Mouse (Mus musculus): ENCODE measurements around the gene Nuak2. TPM values are rescaled to one million over a fixed set of nuclear protein-coding genes. Genes with fewer than 3 reads are reported as not detected.

Nuak2 gene
- polyA plus RNA-seq, 1 experiment from 2014 or later = 8.4 TPM

- Histone ChIP-seq H3K9ac (replicated peaks; ENCODE audit: low read depth, low read length) (no peak overlapping the region), H3K4me1 (ENCODE audit: control insufficient read depth, insufficient read depth, low read length) (peaks cover 2% of the 10 kb centered on the region; the same call in 1 of the 2 replicates), H3K9me3 (ENCODE audit: control insufficient read depth, low read length) (no peaks in the 10 kb centered on the region), H3K27me3 (ENCODE audit: control insufficient read depth, insufficient read depth, low read length) (no peaks in the 10 kb centered on the region), H3K4me3 (ENCODE audit: low read depth, low read length) (no peak overlapping the region), H3K27ac (ENCODE audit: low read depth, low read length) (no peak overlapping the region), H3K36me3 (ENCODE audit: control insufficient read depth, insufficient read depth, low read length) (no peaks in the 10 kb centered on the region), H3K4me2 (ENCODE audit: low read depth, low read length) (no peak overlapping the region)
- no peak for ATAC-seq (ENCODE audit: low read depth)
- WGBS = 37% methylated on average over 9 of the region's 9 CpGs
These were observed 11.2 kb upstream of the Nuak2 start for GRCm38 (mm10) chr1:132304618-132305214.

GRCm38 (mm10) chr1:132306160-132306559 is 9.8 kb upstream of the Nuak2 start:
- Histone ChIP-seq H3K4me2 (ENCODE audit: low read depth, low read length) (no peak overlapping the region), H3K27me3 (ENCODE audit: control insufficient read depth, insufficient read depth, low read length) (no peaks in the 10 kb centered on the region), H3K9ac (replicated peaks; ENCODE audit: low read depth, low read length) (no peak overlapping the region), H3K27ac (ENCODE audit: low read depth, low read length) (no peak overlapping the region), H3K9me3 (ENCODE audit: control insufficient read depth, low read length) (no peaks in the 10 kb centered on the region), H3K36me3 (ENCODE audit: control insufficient read depth, insufficient read depth, low read length) (no peaks in the 10 kb centered on the region), H3K4me3 (ENCODE audit: low read depth, low read length) (no peak overlapping the region), H3K4me1 (ENCODE audit: control insufficient read depth, insufficient read depth, low read length) (no peaks in the 10 kb centered on the region)
- WGBS = 41% methylated on average over 4 of the region's 4 CpGs
- no peak for ATAC-seq (ENCODE audit: low read depth)

DNA sequence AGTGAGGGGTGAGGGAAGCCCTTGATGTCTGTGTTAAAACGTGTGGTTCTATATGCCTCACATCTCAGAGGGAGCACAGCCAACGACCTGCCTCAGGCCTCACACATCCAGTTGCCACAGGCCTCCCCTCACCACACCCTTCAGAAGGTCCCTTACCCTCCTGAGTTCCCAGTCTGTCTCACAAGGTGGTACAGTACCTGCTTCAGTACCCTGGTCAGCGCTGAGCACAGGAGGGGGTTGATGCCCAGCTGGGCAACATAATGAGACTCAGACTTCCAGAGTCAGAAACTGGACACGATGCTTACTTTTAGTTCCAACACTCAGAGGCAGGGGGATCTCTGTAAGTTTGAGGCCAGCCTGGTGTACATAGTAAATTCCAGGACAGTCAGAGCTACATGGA is 9.1 kb upstream of the Nuak2 start:
- H3K4me1 ChIP-seq (ENCODE audit: control insufficient read depth, insufficient read depth, low read length) = no peaks in the 10 kb centered on the region
- no peak overlapping the region for H3K4me3 ChIP-seq (ENCODE audit: low read depth, low read length)
- H3K9ac ChIP-seq (replicated peaks; ENCODE audit: low read depth, low read length) = no peak overlapping the region
- 30% methylated on average over 4 of the region's 4 CpGs for WGBS
- H3K36me3 ChIP-seq (ENCODE audit: control insufficient read depth, insufficient read depth, low read length) = no peaks in the 10 kb centered on the region
- H3K9me3 ChIP-seq (ENCODE audit: control insufficient read depth, low read length) = no peaks in the 10 kb centered on the region
- no peak for ATAC-seq (ENCODE audit: low read depth)
- no peak overlapping the region for H3K4me2 ChIP-seq (ENCODE audit: low read depth, low read length)
- H3K27ac ChIP-seq (ENCODE audit: low read depth, low read length) = no peak overlapping the region
- H3K27me3 ChIP-seq (ENCODE audit: control insufficient read depth, insufficient read depth, low read length) = no peaks in the 10 kb centered on the region

- no peaks in the 10 kb centered on the region for H3K36me3 ChIP-seq (ENCODE audit: control insufficient read depth, insufficient read depth, low read length)
- H3K27ac ChIP-seq (ENCODE audit: low read depth, low read length) = no peak overlapping the region
- H3K4me3 ChIP-seq (ENCODE audit: low read depth, low read length) = no peak overlapping the region
- no peaks in the 10 kb centered on the region for H3K4me1 ChIP-seq (ENCODE audit: control insufficient read depth, insufficient read depth, low read length)
- H3K9ac ChIP-seq (replicated peaks; ENCODE audit: low read depth, low read length) = no peak overlapping the region
- no peak for ATAC-seq (ENCODE audit: low read depth)
- no peak overlapping the region for H3K4me2 ChIP-seq (ENCODE audit: low read depth, low read length)
- H3K9me3 ChIP-seq (ENCODE audit: control insufficient read depth, low read length) = no peaks in the 10 kb centered on the region
- WGBS = 87% methylated on average over 6 of the region's 6 CpGs
- H3K27me3 ChIP-seq (ENCODE audit: control insufficient read depth, insufficient read depth, low read length) = no peaks in the 10 kb centered on the region
These were observed 8.0 kb upstream of the Nuak2 start for GRCm38 (mm10) chr1:132307962-132308361.

DNA sequence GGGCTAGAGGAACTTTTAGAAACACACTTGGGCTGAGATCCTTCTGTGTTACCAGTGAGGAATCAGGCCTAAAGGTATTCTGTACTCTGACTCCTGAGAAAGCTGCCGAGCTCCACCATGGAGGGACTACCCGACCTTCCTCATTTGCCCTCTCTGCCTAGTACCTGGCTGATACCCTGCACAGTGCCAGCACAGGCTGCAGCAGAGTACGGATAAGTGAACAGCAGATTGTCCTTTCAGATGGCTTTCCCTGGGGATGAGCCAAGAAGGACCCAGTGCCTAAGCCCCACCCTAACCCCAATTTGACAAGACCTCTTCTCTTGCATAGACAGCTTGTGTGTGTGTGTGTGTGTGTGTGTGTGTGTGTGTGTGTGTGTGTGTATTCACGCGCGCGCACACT is 7.3 kb upstream of the Nuak2 start:
- no peaks in the 10 kb centered on the region for H3K36me3 ChIP-seq (ENCODE audit: control insufficient read depth, insufficient read depth, low read length)
- H3K4me2 ChIP-seq (ENCODE audit: low read depth, low read length) = no peak overlapping the region
- no peak overlapping the region for H3K4me3 ChIP-seq (ENCODE audit: low read depth, low read length)
- H3K27me3 ChIP-seq (ENCODE audit: control insufficient read depth, insufficient read depth, low read length) = no peaks in the 10 kb centered on the region
- ATAC-seq (ENCODE audit: low read depth) = no peak
- no peaks in the 10 kb centered on the region for H3K4me1 ChIP-seq (ENCODE audit: control insufficient read depth, insufficient read depth, low read length)
- 79% methylated on average over 7 of the region's 7 CpGs for WGBS
- H3K9me3 ChIP-seq (ENCODE audit: control insufficient read depth, low read length) = no peaks in the 10 kb centered on the region
- H3K27ac ChIP-seq (ENCODE audit: low read depth, low read length) = no peak overlapping the region
- no peak overlapping the region for H3K9ac ChIP-seq (replicated peaks; ENCODE audit: low read depth, low read length)

DNA sequence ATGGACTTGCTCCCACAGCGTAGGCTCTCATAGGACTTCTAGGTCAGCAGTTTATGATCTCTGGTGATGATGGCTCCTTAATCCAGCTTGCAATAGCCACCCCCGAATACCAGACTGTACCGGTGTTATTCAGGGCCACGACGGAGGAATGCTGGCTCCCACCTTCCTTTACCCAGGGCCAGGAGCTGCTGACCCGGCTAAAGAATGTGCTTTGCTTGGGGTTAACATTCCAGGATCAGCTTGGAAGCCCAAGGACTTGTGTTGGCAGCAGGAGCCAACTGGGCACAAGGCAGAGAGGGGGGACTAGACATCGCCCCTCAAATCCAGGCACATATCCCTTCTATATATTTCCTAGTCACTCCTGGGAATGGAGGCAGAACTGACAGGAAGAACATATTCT is 5.2 kb upstream of the Nuak2 start:
- WGBS = 73% methylated on average over 7 of the region's 7 CpGs
- Histone ChIP-seq H3K27ac (ENCODE audit: low read depth, low read length) (no peak overlapping the region), H3K9me3 (ENCODE audit: control insufficient read depth, low read length) (no peaks in the 10 kb centered on the region), H3K36me3 (ENCODE audit: control insufficient read depth, insufficient read depth, low read length) (no peaks in the 10 kb centered on the region), H3K4me1 (ENCODE audit: control insufficient read depth, insufficient read depth, low read length) (no peaks in the 10 kb centered on the region), H3K27me3 (ENCODE audit: control insufficient read depth, insufficient read depth, low read length) (no peaks in the 10 kb centered on the region), H3K9ac (replicated peaks; ENCODE audit: low read depth, low read length) (no peak overlapping the region), H3K4me2 (ENCODE audit: low read depth, low read length) (no peak overlapping the region), H3K4me3 (ENCODE audit: low read depth, low read length) (no peak overlapping the region)
- ATAC-seq (ENCODE audit: low read depth) = no peak

DNA sequence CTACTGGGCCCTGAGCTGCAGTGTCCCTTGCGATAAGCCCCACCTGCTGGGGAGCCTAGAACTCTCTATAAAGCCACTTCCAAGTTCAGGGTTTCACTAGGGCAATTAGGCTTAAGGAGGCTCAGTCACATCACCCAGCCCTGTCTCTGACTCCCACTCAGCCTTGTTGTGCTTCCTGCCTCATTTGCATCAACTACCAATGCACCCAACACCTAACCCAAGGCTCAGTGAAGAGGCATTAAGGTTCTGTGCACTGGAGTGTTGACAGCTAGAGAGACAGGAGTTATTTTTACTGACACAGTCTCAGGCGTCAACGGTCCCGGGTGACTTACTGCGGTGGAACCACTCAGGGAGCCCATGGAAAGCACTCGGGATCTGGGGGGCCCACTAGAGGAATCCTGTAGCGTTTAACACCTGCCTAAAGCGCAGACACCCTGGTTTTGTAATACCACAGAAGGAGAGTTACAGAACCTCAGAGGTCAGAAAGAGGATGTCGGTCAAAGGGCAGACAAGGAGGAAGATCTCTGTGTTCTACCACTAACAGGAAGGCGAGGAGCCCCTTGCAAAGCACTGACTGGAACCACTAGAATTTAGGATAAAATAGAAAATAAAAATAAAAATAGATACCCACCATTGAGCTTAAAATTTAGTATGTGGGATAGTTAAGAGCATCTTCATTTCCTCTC is 4.6 kb upstream of the Nuak2 start:
- Histone ChIP-seq H3K4me2 (ENCODE audit: low read depth, low read length) (no peak overlapping the region), H3K4me3 (ENCODE audit: low read depth, low read length) (no peak overlapping the region), H3K4me1 (ENCODE audit: control insufficient read depth, insufficient read depth, low read length) (peaks cover 1% of the 10 kb centered on the region; the same call in 1 of the 2 replicates), H3K27me3 (ENCODE audit: control insufficient read depth, insufficient read depth, low read length) (no peaks in the 10 kb centered on the region), H3K9me3 (ENCODE audit: control insufficient read depth, low read length) (no peaks in the 10 kb centered on the region), H3K9ac (replicated peaks; ENCODE audit: low read depth, low read length) (no peak overlapping the region), H3K36me3 (ENCODE audit: control insufficient read depth, insufficient read depth, low read length) (no peaks in the 10 kb centered on the region), H3K27ac (ENCODE audit: low read depth, low read length) (no peak overlapping the region)
- 83% methylated on average over 10 of the region's 10 CpGs for WGBS
- no peak for ATAC-seq (ENCODE audit: low read depth)

- WGBS = 83% methylated on average over 2 of the region's 2 CpGs
These were observed 3.9 kb upstream of the Nuak2 start for GRCm38 (mm10) chr1:132312043-132312442.

GRCm38 (mm10) chr1:132312703-132313102 is 3.2 kb upstream of the Nuak2 start:
- H3K9ac ChIP-seq (replicated peaks; ENCODE audit: low read depth, low read length) = no peak overlapping the region
- H3K27ac ChIP-seq (ENCODE audit: low read depth, low read length) = no peak overlapping the region
- H3K9me3 ChIP-seq (ENCODE audit: control insufficient read depth, low read length) = no peaks in the 10 kb centered on the region
- no peak overlapping the region for H3K4me3 ChIP-seq (ENCODE audit: low read depth, low read length)
- 0 out of 2 replicates have a peak, but pooled peaks have one; percentile 12 for ATAC-seq (ENCODE audit: low read depth)
- WGBS = 57% methylated on average over 3 of the region's 3 CpGs
- peaks cover 15% of the 10 kb centered on the region; the same call in 1 of the 2 replicates for H3K4me1 ChIP-seq (ENCODE audit: control insufficient read depth, insufficient read depth, low read length)
- no peak overlapping the region for H3K4me2 ChIP-seq (ENCODE audit: low read depth, low read length)
- H3K27me3 ChIP-seq (ENCODE audit: control insufficient read depth, insufficient read depth, low read length) = no peaks in the 10 kb centered on the region
- no peaks in the 10 kb centered on the region for H3K36me3 ChIP-seq (ENCODE audit: control insufficient read depth, insufficient read depth, low read length)

More at GRCm38 (mm10) chr1:132312043-132312442, 3.9 kb upstream of the Nuak2 start:
- H3K36me3 ChIP-seq (ENCODE audit: control insufficient read depth, insufficient read depth, low read length) = no peaks in the 10 kb centered on the region
- no peak overlapping the region for H3K4me3 ChIP-seq (ENCODE audit: low read depth, low read length)
- peaks cover 9% of the 10 kb centered on the region; the same call in 1 of the 2 replicates for H3K4me1 ChIP-seq (ENCODE audit: control insufficient read depth, insufficient read depth, low read length)
- H3K9ac ChIP-seq (replicated peaks; ENCODE audit: low read depth, low read length) = no peak overlapping the region
- no peak for ATAC-seq (ENCODE audit: low read depth)
- no peak overlapping the region for H3K4me2 ChIP-seq (ENCODE audit: low read depth, low read length)
- no peaks in the 10 kb centered on the region for H3K27me3 ChIP-seq (ENCODE audit: control insufficient read depth, insufficient read depth, low read length)
- H3K27ac ChIP-seq (ENCODE audit: low read depth, low read length) = no peak overlapping the region
- no peaks in the 10 kb centered on the region for H3K9me3 ChIP-seq (ENCODE audit: control insufficient read depth, low read length)
